Mouse (Mus musculus): Measurements from ENCODE around the gene Rpl7l1.
A peak's percentile ranks its signal among the peaks of the same experiment; 100 is the strongest.

Rpl7l1 gene

DNA sequence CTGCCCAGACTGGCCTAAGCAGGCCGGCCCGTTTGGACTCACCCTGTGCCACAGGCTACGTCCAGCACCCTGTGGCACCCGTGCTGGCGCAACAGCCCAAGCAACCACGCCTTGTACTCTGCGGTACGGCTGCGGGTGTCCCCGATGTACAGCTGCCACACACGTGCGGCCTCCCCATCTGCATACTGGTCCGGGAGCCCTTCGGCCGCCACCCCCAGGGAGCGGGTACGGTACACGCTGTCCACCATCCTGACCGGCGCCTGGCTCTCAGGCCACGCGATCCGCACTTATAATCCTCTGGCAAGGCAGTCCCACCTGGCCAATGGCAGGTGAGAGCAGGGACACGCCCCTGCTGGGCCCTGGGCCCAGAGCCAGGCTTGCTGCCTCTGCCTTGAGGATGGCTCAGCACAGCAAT is 53.6 kb downstream of the Rpl7l1 start, which contains the start of gene Gnmt:
Gnmt (minus strand) TSS at position 265 of the 415 bp plus-strand sequence.
- DNase-seq = peak; percentile 94

- DNase-seq = no peak
Observed at GRCm38 (mm10) chr17:46728496-46728895, 54.0 kb downstream of the Rpl7l1 start.

GRCm38 (mm10) chr17:46728021-46728420 is 54.5 kb downstream of the Rpl7l1 start:
- peak; percentile 69 for DNase-seq

DNA sequence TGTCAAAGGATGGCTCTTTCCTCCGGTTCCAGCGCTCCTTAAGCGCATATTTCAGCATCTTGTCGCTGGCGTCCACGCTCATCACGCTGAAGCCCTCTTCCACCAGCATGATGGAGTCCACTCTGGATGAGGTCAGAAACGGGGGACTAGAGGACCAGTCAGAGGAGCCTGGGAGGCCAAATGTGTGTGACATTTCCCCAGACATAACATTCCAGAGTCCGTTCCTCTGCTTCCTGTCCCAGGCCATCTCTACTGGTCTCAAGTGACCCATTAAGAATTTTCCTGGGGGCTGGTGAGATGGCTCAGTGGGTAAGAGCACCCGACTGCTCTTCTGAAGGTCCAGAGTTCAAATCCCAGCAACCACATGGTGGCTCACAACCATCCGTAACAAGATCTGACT is 55.2 kb downstream of the Rpl7l1 start:
- peak; percentile 23 for DNase-seq

GRCm38 (mm10) chr17:46725731-46726645 is 56.5 kb downstream of the Rpl7l1 start:
- no peak for DNase-seq

GRCm38 (mm10) chr17:46725273-46725672 is 57.2 kb downstream of the Rpl7l1 start:
- peak; percentile 40 for DNase-seq

- no peak for DNase-seq
Observed at GRCm38 (mm10) chr17:46724477-46725084, 57.9 kb downstream of the Rpl7l1 start.
